Mouse (Mus musculus) adrenal gland, postnatal 4 days (tissue): ENCODE results near the gene Fars2. TPM values are rescaled to one million over a fixed set of nuclear protein-coding genes. Genes with fewer than 3 reads are reported as not detected.

Source experiments
- DNase-seq, 2 experiments: peaks; one replicate each; pipeline ENCODE4 v3.0.0; 2021 to 2022; ENCODE audit warnings: low spot score in 2 of 2, mixed read lengths in 2 of 2
- total RNA-seq, 2 experiments: library from RNA; stranded (reverse); gene quantifications; 2 replicates each; pipeline ENCODE4 v1.2.3; 2021

The Fars2 gene
- total RNA-seq, 2 experiments from 2014 or later: 81.7 to 82.0 TPM

GRCm38 (mm10) chr13:36284097-36284496 lies 166.9 kb downstream of the Fars2 start:
- no peak for DNase-seq

GRCm38 (mm10) chr13:36285235-36285634 lies 168.0 kb downstream of the Fars2 start:
- DNase-seq: no peak

- DNase-seq: no peak
Measured at GRCm38 (mm10) chr13:36293511-36293910, 176.3 kb downstream of the Fars2 start.

- DNase-seq: no peak
Measured at GRCm38 (mm10) chr13:36294503-36294902, 177.3 kb downstream of the Fars2 start.

- no peak for DNase-seq
Measured at GRCm38 (mm10) chr13:36295848-36296247, 178.6 kb downstream of the Fars2 start.

- DNase-seq: no peak
Measured at GRCm38 (mm10) chr13:36296574-36296973, 179.4 kb downstream of the Fars2 start.

GRCm38 (mm10) chr13:36297950-36298781 lies 181.0 kb downstream of the Fars2 start:
- no peak for DNase-seq

- DNase-seq: no peak
Measured at GRCm38 (mm10) chr13:36298782-36299031, 181.5 kb downstream of the Fars2 start.

- DNase-seq: no peak
Measured at GRCm38 (mm10) chr13:36302770-36303169, 185.6 kb downstream of the Fars2 start.

GRCm38 (mm10) chr13:36305306-36305705 lies 188.1 kb downstream of the Fars2 start:
- no peak for DNase-seq

- no peak for DNase-seq
Measured at GRCm38 (mm10) chr13:36307386-36307785, 190.2 kb downstream of the Fars2 start.

- no peak for DNase-seq
Measured at GRCm38 (mm10) chr13:36309160-36309559, 191.9 kb downstream of the Fars2 start.

- no peak for DNase-seq
Measured at GRCm38 (mm10) chr13:36314218-36314617, 197.0 kb downstream of the Fars2 start.

- no peak for DNase-seq
Measured at GRCm38 (mm10) chr13:36314860-36315800, 197.9 kb downstream of the Fars2 start.

- DNase-seq: no peak
Measured at GRCm38 (mm10) chr13:36317824-36318223, 200.6 kb downstream of the Fars2 start.

GRCm38 (mm10) chr13:36324624-36325023 lies 207.4 kb downstream of the Fars2 start:
- no peak for DNase-seq

- no peak for DNase-seq
Measured at GRCm38 (mm10) chr13:36326539-36326938, 209.3 kb downstream of the Fars2 start.

- no peak for DNase-seq
Measured at GRCm38 (mm10) chr13:36329871-36330270, 212.7 kb downstream of the Fars2 start.

GRCm38 (mm10) chr13:36330542-36330941 lies 213.3 kb downstream of the Fars2 start:
- DNase-seq: no peak

- DNase-seq: no peak
Measured at GRCm38 (mm10) chr13:36334748-36335147, 217.5 kb downstream of the Fars2 start.

- no peak for DNase-seq
Measured at GRCm38 (mm10) chr13:36351529-36351928, 234.3 kb downstream of the Fars2 start.

- DNase-seq: no peak
Measured at GRCm38 (mm10) chr13:36357469-36357868, 240.3 kb downstream of the Fars2 start.
